Mouse (Mus musculus) T-helper 17 cell (primary cell): Measurements from ENCODE around the gene Vmn1r129.
"Not testable (repeated sequence)": the region's sequence is repeated elsewhere in the genome, so short reads cannot be mapped to it uniquely, and the experiment has no call there.

ENCODE experiments used
- in situ Hi-C, 2 experiments: fragments of 300-600 bp; cut with MboI, MseI; formaldehyde crosslinking; loops; 1 replicate in 1 of 2; 2 replicates in 1 of 2; pipeline ENCODE4 v1.15.1; 2025; ENCODE audit warnings: high pct_unique_total_duplicates in 2 of 2

Gene Vmn1r129

DNA sequence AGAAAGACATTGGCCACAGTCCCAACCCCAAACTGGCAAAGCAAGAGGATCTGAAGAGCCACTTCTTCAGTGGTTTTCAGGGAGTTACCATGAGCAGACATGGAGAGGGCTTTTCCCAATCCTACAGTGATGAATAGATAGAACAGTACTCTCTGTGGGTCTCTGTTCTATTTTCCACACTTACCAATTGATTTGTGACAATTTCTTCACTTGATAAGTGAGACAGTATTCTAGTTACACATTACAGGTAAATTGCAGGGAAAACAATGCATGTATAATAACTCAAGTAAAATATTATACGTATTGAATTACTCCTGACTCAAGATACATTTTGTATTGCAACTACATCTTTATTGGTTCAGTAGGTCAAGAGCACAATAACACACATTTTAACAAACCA is at the start of gene Vmn1r129:
Vmn1r129 (minus strand) TSS at position 101 of the 400 bp plus-strand sequence.
- in situ Hi-C loops = not testable (repeated sequence)

GRCm38 (mm10) chr7:21349073-21349472 is 12.0 kb downstream of the Vmn1r129 start, which contains the start of gene Vmn1r128:
Gene Vmn1r128, plus strand, starts transcription at chr7:21349373.
- in situ Hi-C loops = not testable (repeated sequence)

DNA sequence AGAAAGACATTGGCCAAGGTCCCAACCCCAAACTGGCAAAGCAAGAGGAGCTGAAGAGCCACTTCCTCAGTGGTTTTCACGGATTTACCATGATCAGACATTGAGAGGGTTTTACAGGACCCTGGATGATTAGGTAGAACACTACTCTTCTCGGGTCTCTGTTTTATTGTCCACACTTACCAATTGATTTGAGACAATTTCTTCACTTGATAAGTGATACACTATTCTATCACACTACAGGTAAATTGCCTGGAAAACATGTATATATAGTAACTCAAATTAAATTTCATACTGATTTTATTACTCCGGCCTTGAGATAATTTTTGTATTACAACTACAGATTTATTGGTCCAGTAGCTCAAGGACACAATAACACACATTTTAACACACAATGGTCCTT is 41.3 kb downstream of the Vmn1r129 start, which contains the start of gene Vmn1r127:
Vmn1r127 (minus strand) TSS at position 101 of the 400 bp plus-strand sequence.
- in situ Hi-C loops = loop anchor here in 1 of 2 experiments (10.0 kb wide), 1 partner anchor 475 kb away; the partner anchor contains the start of gene Vmn1r115
